Mouse (Mus musculus): ENCODE data around the gene Plxna2.

DNA sequence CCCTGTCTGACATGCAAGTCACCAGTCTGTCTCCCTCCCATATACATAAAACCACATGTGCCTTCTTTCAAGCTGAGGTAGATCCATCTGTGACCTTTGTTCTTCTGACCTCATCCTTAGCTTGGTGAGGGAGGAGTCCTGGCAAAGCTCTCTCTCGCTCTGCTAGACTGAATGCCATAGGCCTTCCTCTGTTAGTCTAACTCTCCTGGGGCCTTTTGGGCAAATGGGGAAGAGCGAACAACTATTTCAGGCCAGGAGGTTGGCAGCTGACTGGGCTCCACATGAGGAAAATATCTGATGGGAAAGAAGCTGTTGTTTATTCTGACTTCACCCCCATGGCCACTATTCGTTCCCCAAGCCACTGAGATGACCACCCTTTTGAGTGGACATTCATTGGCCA lies 59.9 kb downstream of the Plxna2 start:
- TF ChIP-seq CTCF (IDR thresholded peaks at IDR 0.05; ENCODE audit: low read depth, low read length) (no peak), POLR2A (IDR thresholded peaks at IDR 0.05; ENCODE audit: borderline replicate concordance, low read depth, low read length) (no peak)
